Mouse (Mus musculus) ovary, postnatal 14 days (tissue): ENCODE results near the gene Nxpe3.
"Not testable (repeated sequence)": the region's sequence is repeated elsewhere in the genome, so short reads cannot be mapped to it uniquely, and the experiment has no call there.

Experiments
- DNase-seq: peaks from one replicate; pipeline ENCODE4 v3.0.0; 2022; ENCODE audit warnings: low spot score

Gene Nxpe3

DNA sequence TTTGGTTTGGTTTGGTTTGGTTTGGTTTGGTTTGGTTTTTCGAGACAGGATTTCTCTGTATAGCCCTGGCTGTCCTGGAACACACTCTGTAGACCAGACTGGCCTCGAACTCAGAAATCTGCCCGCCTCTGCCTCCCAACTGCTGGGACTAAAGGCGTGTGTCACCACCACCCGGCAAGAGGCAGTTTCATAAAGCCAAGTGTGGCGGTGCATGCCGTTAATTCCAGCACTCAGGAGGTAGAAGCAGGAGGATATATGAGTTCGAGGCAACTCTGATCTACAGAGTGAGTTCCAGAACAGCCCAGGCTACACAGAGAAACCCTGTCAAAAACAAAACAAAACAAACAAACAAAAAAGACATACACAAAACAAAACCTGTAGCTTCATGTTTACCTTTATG lies 57.4 kb downstream of the Nxpe3 start:
- DNase-seq: not testable (repeated sequence)

DNA sequence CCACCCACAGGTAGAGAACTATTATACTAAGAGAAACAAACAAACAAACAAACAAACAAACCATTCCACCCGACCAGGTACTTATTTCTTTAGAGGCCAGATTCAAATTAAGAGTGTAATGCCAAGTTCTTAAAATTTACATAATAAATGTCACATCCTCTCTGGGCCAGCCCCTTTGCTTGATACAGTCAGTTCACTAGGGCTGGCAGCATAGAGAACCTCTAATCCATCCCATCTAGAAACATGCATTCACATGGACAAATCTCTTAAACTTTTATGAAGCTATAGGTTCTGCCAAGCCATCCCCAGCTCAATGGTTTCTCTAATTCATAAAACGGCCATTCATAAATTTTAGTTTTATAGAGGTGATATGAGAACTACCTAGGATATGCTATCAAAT lies 57.9 kb downstream of the Nxpe3 start:
- no peak for DNase-seq

DNA sequence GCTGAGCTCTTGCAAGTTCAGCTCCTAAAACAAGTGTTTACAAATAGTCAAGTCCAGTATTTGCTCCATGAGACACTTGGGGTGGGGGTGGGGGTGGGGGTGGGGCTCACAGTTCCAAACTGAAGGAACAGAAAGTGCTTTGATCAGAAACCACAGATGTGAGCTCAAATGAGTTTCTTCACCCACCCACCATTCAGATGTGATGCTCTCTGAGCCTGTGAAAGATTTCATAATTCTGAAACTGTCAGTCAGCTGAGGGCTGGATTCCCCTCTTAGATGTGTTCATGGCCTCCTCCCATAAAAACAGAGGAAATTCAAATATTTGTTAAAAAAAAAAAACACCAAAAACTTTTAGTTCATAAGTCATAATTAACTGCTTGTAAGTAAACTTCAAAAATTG lies 59.3 kb downstream of the Nxpe3 start:
- no peak for DNase-seq

DNA sequence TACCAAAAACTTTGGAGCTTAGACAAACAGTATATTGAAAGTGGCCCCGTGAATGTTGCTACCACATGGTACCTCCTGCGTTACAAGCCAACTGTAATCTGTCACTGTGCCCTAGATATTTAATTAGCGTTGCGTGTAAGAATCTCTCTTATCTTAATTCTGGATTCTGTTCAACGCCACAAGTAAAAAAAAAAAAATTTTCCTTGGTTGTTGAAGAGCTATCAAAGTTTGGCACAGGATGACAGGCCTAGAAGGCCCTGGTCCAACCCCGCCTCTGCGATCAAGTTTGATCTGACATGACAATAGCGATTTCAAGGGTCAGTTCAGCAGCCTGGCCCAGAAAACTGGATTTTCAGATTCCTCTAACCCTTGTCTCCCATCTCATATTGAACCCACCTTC lies 62.5 kb downstream of the Nxpe3 start:
- no peak for DNase-seq

DNA sequence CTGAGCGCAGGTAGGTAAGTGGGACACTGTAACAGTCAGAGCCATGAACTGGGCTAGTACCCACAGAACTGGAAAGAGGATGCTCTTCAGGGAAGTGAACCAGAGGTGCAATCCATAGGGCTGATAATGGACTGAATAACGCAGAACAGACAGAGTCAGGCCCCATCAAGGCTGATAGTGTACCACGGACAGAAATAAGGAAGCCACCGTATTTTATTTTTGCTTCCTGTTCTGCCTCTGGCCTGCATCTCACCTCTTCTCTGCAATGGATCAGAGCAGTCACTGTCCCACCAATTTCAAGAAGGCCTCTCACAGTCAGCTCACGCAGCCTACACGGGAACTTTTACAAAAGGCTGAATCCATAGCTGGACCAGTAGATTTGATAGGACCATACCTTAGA lies 63.0 kb downstream of the Nxpe3 start:
- no peak for DNase-seq

DNA sequence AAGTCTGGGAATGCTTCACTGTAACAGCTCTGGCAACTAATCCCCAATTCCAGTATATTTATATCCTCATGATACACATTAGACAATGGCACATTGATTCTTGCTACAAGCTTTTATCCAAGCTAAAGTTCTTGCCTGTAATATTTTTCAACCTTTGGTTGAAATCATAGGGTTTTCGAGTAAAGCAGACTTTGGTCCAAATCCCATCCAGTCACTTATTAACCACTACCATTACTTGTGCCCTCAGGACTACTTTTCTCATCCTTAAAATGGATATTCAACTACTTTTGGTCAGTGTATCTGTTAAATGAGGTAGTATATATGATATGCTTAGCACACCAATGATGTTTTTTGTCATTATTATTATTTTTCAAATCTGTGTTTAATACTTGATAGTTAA lies 63.6 kb downstream of the Nxpe3 start:
- no peak for DNase-seq

DNA sequence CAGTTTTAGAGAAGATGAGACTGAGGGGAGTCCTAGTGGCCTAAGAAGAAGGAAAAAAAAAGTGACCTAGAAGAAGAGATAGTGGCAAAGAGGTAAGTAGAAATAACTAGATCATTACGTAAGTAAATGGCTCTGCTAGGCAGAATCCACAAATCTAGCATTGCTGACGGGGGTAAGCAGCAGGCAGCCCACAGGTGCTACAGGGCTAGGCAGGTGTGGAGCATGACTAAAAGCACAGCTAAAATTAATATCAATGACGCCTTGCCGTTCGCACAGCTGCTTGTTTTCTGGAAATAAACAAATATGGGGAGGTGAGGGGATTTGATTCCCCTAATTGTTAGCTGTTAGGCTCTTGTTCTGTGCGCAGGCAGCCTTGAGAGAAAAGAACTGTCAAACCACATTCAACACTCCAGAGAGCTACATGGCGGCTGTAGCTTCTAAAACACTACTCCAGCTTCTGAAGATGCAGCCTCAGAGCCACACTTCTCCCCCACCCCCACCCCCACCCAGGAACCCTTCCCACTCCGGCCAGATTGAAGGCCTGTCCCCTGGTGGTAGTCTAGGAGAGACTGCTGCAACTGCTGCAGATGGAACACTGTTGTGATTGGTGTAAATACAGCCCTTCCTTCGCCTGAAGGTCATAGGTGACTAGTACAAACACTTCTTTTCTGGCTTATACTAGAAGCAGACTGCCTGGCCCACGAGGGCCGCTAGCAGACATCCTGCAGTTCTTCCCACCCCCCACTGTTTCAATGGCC lies 71.5 kb downstream of the Nxpe3 start:
- no peak for DNase-seq

DNA sequence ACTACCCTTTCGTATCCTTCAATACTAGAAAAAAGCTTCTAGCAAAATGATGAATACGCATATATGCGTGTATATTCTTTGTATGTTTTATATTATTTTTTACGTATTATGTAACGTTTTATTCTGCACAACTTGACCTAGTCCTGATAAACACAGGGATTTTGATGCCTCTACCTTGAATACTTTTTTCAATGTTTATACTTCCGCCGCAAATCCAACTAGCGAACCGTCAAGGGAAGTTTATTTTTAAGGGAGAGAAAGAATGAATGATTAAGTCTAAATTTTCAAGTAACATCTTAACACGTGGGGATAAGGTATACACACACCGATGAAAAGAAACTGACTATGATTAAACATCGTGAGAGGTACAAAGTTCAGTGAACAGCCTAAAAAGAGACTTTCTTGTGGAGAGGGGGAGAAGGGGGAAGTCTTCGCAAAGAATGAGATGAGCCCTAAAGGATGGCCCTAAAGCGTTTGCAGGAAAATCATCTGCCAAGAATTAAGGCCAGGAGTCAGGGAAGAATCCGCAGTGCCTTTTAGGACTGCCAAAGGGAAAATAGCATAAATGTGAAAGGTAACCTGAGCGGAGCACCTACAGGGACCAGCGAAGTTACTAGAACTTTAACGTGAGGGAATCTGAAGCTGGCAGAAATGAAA lies 72.2 kb downstream of the Nxpe3 start:
- DNase-seq: no peak

DNA sequence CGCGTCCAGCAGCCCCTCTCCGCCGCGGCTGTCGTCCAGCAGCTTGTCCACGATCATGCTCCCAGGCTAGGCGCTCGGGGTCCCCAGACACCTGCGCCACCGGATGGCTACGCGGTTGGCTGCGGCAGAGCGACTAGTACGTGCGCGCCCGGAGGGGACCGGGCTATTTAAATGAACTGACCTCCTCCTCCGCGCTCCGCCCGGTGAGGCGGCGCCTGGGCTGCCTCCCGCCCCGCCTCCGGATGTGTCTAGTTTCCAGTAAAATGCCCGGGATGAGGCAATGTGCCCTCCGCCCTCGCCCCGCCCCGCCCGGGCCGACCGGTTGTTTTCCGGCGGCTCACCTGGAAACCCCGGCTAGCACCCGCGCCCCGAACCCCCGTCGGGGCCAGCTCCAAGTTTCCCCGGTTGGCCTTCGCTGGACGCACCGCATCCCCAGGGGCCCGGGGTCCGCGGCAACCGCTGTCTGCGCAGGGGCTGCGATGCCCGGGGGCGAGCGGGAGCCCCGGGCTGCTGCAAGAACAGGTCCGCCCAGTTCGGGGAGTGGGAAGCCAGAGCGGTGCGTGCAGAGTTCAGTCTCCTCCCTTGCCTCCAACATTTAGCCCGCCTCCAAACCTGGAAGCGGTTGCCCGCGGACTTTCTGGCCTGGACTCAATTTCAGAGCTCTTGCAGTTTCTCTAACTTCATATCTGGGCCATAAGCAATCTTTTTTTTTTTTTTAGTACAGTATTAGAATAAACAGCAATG lies 72.9 kb downstream of the Nxpe3 start:
- peak; percentile 82 for DNase-seq

DNA sequence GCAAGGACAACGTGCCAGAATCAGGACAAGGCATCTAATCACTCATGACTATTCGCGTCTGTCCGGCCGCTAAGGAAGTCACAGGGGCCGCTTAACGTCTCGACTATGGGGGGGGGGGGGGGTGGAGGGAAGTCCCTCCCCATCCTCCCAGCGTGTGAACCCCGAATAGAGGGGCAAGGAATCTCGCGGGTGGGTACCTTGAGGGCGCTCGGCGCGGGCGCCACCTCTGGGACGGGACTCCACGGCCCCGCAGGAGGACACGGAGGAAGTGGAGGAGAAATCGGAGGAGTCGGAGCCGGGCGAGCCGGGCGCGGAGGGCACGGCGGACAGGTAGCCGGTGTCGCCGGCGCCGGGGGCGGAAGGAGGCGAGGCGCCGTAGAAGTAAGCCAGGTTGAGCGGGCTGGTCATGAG lies 73.5 kb downstream of the Nxpe3 start:
- no peak for DNase-seq

DNA sequence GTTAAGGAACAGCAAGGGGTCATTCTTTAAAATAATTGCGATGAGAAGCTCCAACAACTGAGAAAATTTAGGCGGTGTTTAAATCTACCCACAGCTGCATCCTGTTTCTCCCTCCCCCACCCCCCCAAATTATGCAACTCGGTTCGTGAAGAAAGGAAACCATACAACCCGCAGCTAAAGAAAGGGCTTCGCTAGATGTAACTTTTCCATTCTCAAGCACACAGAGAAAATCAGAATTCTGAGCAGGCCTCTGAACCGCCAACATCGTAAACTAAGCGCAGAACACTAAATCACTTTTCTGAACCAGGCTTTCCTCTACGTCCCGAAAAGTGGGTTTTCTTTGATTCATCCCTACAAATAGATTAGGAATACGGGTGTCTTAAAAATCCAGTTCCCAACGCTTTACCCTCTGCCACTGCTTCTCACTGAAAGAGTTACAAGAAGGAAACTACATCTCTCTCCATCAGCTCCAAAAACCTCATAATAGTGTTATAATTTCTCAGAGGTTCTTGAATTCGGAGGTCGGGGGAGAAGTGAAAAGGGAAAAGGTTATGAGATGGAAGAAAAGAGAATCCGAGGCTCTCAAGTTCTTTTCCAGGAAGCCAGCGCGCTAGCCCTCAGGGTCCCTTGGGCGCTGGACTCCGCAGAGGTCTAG lies 74.0 kb downstream of the Nxpe3 start:
- no peak for DNase-seq

DNA sequence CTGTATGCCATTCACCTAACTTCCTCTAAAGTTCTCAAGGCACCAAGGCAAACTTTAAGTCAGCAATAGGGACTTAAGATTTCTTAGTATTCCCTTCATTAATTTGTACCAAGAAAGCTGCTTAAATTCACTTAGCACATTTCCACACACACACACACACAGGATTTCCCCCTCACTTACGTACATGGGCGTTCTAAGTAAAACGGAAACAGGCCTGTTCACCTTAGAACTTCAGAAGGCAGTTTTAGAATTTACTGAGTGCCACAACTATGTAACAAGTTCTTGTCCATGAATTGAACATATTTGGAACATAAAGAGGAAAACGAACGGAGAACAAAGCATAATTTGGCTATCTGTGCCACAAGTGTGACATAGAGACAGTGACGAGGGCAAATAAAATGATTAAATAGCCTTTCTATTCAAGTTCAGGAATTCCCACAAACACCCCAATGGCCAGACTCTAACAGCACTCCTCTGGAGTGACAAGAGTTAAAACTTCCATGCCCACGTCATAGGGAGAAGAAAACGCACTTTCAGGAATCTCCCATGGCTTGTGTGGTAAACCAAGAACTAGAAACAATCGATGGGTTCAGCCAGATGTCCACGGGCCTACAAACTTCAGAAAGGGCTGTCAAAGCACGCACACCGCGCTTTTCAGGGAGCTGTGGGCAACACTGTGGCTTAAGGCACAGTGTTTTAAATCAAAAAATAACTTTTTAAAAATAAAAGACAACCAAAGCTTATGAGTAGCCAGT lies 74.7 kb downstream of the Nxpe3 start:
- no peak for DNase-seq

DNA sequence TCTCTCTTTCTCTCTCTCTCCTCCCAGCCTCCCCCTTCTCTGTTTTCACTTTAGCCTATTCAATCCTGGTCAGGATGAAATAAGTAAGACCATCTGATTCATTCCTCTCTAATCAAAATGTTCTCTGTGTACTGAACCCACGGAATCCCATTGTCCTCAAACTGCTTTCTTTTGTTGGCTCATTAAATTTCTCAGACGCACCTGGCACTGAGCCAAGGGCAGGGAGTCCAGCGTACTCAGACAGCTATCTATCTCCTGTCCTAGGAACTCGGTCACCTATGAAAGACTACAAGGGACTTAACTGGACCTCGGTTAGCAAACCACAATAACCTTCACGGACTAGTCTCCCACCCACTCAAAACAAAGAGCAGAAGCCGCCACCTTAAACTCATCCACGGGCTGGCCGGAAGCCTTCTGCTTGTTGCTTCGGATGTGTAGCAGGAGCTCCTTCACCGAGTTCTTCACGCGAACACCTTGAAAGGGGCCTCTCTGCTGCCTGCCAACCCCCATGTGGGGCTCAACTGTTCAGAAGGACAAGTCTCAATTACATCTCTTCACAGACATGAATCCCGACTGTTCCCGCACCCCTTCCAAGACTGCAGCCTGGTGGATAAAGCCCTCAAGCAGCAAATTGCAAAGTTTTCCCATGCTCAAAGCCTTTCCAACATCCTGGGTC lies 75.8 kb downstream of the Nxpe3 start:
- peak; percentile 45 for DNase-seq

DNA sequence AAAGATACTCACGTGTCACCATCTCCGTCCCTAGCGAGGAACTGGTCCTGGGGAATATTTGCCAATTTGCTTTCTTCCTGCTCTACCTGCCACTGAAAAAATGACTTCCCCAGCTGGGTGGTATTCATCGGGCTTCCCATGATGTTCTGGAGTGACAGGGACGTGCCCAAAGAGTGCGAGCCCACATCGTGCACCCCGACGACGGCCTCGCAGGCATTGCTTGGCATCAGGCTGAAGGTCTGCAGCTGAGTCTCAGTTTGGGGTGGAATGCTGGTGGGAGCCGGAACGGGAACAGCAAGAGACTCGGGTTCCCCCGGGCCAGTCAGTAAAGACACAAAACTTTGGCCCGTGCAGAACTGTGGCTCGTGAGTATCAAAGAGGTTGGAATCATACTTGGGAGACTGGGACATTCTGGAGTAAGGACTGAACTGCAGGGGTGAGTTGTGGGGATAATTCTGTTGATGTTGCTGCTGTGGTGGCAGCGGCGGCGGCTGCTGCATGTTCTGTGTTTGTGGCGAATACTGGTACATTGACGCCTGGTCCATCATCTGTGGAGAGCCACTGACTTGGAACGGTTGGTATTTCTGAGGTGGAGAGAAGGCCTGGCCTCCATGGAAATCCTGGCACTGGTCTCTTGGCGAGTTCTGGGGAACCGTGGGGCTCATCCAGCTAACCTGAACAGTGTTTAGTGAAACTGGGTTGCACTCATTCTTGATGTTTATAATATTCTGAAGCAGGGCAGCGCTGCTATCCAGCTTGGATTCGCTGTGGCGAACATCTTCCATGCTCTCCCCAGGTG lies 77.2 kb downstream of the Nxpe3 start:
- no peak for DNase-seq

DNA sequence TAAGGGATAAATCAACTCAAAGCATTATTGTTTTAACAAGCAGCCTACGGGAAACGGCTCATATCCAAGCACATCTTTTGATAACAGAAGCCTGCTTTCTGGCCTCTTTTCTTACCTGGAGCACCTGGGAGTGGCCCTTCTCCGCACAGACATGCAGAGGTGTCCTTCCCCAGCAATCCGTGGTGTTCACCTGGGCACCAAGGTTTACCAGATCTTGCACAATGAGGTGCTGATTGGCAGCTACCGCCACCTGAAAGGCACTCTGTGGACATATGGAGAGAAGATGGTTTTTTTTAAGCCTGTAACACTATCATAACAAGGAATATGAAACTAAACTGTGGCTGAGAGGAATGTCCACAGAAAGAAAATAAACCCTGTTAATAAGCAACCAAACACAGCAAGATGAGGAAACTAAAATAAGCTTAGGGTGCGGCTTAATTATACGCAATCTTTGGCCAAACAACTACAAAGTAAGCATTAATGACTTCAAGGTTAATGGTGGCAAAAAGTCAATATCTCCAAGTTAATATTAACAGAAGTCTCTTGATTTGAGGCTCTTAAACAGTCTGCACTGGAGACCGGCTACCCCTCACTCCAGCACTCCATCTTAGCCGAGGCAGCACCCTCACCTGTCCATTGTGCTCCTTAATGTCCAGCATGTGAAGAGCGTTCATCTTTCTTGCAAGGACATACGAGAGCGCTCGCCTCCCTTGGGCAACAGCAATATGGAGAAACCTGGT lies 78.7 kb downstream of the Nxpe3 start:
- DNase-seq: no peak

DNA sequence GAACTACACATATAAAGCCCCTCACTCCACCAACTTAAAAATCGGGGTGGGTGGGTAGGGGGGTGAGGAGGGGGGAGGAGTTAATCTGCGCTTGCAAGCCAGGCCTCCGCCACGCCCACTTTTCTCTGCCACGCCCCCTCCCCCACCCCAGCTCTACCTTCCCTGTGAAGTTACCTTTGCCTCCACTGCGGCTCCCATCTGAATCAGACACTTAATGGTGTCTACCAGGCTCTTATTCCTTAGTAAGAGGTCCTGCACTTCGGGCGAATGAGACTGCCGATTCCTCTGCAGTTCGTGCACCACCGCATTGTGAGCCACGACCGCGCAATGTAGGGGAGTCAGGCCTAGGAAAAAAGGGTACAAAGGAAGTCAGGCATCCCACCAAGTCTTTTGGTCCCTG lies 79.6 kb downstream of the Nxpe3 start:
- no peak for DNase-seq

DNA sequence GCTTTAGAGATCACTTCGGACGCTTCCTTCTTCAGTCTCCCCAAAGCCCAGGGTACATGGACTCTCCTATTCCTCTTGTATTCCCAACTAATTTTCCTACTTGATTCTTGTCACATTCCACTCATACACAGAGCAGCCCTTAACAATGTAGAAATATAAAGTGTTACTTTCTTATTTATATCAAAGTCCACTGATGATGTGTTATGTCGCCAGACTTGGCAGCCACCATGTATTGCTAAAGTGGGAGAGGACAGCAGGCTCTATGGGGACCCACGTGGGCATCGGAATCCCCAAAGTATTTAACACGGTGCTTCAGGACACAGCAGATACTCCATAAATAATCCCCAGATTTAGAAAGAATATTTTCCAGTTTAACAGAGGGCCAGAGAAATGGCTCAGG lies 80.4 kb downstream of the Nxpe3 start:
- no peak for DNase-seq

DNA sequence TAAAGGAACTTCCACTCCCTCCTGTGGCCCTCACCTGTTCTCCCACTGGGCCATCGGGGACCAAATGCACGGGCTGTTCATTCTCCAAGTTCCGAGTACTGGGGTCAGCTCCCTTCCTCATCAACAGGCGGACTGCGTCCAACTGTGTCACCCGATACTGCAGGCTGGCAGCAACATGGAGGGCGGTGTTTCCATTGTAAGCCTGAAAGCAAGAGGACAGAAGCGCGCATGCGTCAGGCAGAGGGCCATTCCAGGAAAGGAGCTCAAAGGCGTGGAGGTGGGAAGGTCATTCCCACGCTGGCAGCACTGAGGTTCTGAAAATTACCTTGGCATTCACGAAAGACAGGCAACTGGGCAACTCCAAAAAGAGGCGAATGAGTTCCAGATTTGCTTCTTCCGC lies 81.2 kb downstream of the Nxpe3 start:
- DNase-seq: no peak

DNA sequence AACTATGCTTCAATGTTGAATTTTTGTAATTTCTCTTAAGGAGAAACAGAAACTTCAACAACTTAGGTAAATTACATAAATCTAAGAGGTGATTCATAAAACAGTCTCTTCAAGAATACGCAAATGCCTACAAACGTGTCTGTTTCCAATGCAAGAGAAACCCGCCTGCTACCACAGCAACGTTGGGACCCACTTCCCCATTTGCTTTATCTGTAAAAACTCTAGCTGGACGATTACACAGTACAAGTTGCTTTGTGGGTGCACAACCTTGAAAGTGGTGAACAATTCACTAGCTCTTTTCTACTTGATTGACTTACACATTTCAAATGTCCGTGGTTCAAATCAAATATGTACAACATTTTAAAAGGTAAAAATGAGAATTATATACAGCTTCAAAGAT lies 83.3 kb downstream of the Nxpe3 start:
- DNase-seq: no peak
